Mouse (Mus musculus): ENCODE measurements around the gene Gsdmc3.
"Not testable (repeated sequence)": the region's sequence is repeated elsewhere in the genome, so short reads cannot be mapped to it uniquely, and the experiment has no call there.

DNA sequence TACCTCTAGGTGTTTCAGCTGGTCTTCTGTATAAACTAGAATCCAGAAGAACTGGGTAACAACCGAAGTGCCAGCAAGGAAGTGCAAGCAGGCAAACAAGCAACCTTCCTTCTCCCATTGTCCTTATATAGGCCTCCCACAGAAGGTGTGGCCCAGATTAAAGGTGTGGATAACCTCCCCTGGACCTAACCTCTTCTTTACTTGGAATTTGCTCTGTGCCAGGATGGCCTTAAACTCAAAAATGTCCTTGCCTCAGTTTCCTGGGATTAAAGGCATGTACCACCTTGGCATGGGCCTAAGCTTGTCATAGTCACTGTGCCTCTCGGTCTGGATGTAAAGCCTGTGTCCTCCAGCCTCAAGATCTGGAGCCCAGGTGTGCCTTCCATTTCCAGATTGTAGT is 33.8 kb upstream of the Gsdmc3 start, which contains the start of gene Gsdmc4:
- TF ChIP-seq CTCF (IDR thresholded peaks at IDR 0.05; ENCODE audit: insufficient read depth, low read length); POLR2A (IDR thresholded peaks at IDR 0.05; ENCODE audit: borderline replicate concordance, extremely low read depth, low read depth, low read length): not testable (repeated sequence)

All from lung, adult 2 months (tissue).